Mouse (Mus musculus): Measurements from ENCODE around the gene Fsd1. TPM values are rescaled to one million over a fixed set of nuclear protein-coding genes. Genes with fewer than 3 reads are reported as not detected.

Fsd1 gene
- polyA plus RNA-seq, 2 experiments: 14.2 to 27.5 TPM

- Histone ChIP-seq H3K36me3 (ENCODE audit: control insufficient read depth, insufficient read depth, low read length) (peaks cover 8% of the 10 kb centered on the region), H3K4me1 (ENCODE audit: control insufficient read depth, insufficient read depth, low read length) (peaks cover 14% of the 10 kb centered on the region), H3K4me2 (replicated peaks; ENCODE audit: low read depth, low read length, severe bottlenecking) (no peak overlapping the region), H3K27ac (replicated peaks; ENCODE audit: low read depth, low read length) (no peak overlapping the region), H3K4me3 (replicated peaks; ENCODE audit: low read length) (no peak overlapping the region), H3K27me3 (ENCODE audit: control insufficient read depth, insufficient read depth, low read length) (no peaks in the 10 kb centered on the region), H3K9me3 (ENCODE audit: control insufficient read depth, low read length) (no peaks in the 10 kb centered on the region), H3K9ac (ENCODE audit: low read depth, low read length, severe bottlenecking) (no peak overlapping the region)
- DNase-seq (ENCODE audit: low spot score): no peak
- WGBS: 45% methylated on average over 10 of the region's 10 CpGs
- no peak for TF ChIP-seq POLR2A (IDR thresholded peaks at IDR 0.05; ENCODE audit: borderline replicate concordance, extremely low read depth, insufficient read depth, insufficient read length)
- ATAC-seq (ENCODE audit: low FRiP score, low read depth): no peak
Observed at GRCm38 (mm10) chr17:56006956-56007355, 20.6 kb downstream of the Fsd1 start.

- no peaks in the 10 kb centered on the region for H3K9me3 ChIP-seq (ENCODE audit: control insufficient read depth, low read length)
- 31% methylated on average over 13 of the region's 14 CpGs for WGBS
- peak overlapping the region; percentile 40; the same call in 1 of the 2 replicates for H3K9ac ChIP-seq (ENCODE audit: low read depth, low read length, severe bottlenecking)
- DNase-seq (ENCODE audit: low spot score): no peak
- no peak for TF ChIP-seq POLR2A (IDR thresholded peaks at IDR 0.05; ENCODE audit: borderline replicate concordance, extremely low read depth, insufficient read depth, insufficient read length)
- peak overlapping the region; percentile 72; the same call in 1 of the 2 replicates for H3K27ac ChIP-seq (replicated peaks; ENCODE audit: low read depth, low read length)
- H3K4me2 ChIP-seq (replicated peaks; ENCODE audit: low read depth, low read length, severe bottlenecking): peak overlapping the region; percentile 100
- peaks cover 14% of the 10 kb centered on the region for H3K36me3 ChIP-seq (ENCODE audit: control insufficient read depth, insufficient read depth, low read length)
- ATAC-seq (ENCODE audit: low FRiP score, low read depth): no peak; the same call in 1 of the 2 replicates
- H3K4me1 ChIP-seq (ENCODE audit: control insufficient read depth, insufficient read depth, low read length): peaks cover 14% of the 10 kb centered on the region
- peak overlapping the region; percentile 82 for H3K4me3 ChIP-seq (replicated peaks; ENCODE audit: low read length)
- no peaks in the 10 kb centered on the region for H3K27me3 ChIP-seq (ENCODE audit: control insufficient read depth, insufficient read depth, low read length)
Observed at GRCm38 (mm10) chr17:56007444-56008355, 21.4 kb downstream of the Fsd1 start.

- peak overlapping the region; percentile 82 for H3K4me3 ChIP-seq (replicated peaks; ENCODE audit: low read length)
- H3K9me3 ChIP-seq (ENCODE audit: control insufficient read depth, low read length): no peaks in the 10 kb centered on the region
- TF ChIP-seq POLR2A (IDR thresholded peaks at IDR 0.05; ENCODE audit: borderline replicate concordance, extremely low read depth, insufficient read depth, insufficient read length): no peak
- H3K27ac ChIP-seq (replicated peaks; ENCODE audit: low read depth, low read length): peak overlapping the region; percentile 85
- H3K9ac ChIP-seq (ENCODE audit: low read depth, low read length, severe bottlenecking): peak overlapping the region; percentile 72
- DNase-seq (ENCODE audit: low spot score): peak; percentile 99
- ATAC-seq (ENCODE audit: low FRiP score, low read depth): peak; percentile 94
- WGBS: 2% methylated on average over 21 of the region's 21 CpGs
- H3K4me2 ChIP-seq (replicated peaks; ENCODE audit: low read depth, low read length, severe bottlenecking): peak overlapping the region; percentile 100
- H3K36me3 ChIP-seq (ENCODE audit: control insufficient read depth, insufficient read depth, low read length): peaks cover 20% of the 10 kb centered on the region
- peaks cover 14% of the 10 kb centered on the region for H3K4me1 ChIP-seq (ENCODE audit: control insufficient read depth, insufficient read depth, low read length)
- no peaks in the 10 kb centered on the region for H3K27me3 ChIP-seq (ENCODE audit: control insufficient read depth, insufficient read depth, low read length)
Observed at GRCm38 (mm10) chr17:56008356-56009087, 22.2 kb downstream of the Fsd1 start.

GRCm38 (mm10) chr17:56009088-56009961 is 23.0 kb downstream of the Fsd1 start:
- peaks cover 14% of the 10 kb centered on the region for H3K4me1 ChIP-seq (ENCODE audit: control insufficient read depth, insufficient read depth, low read length)
- peak overlapping the region; percentile 72 for H3K9ac ChIP-seq (ENCODE audit: low read depth, low read length, severe bottlenecking)
- no peaks in the 10 kb centered on the region for H3K9me3 ChIP-seq (ENCODE audit: control insufficient read depth, low read length)
- TF ChIP-seq POLR2A (IDR thresholded peaks at IDR 0.05; ENCODE audit: borderline replicate concordance, extremely low read depth, insufficient read depth, insufficient read length): peak; percentile 98
- ATAC-seq (ENCODE audit: low FRiP score, low read depth): peak; percentile 87
- H3K4me2 ChIP-seq (replicated peaks; ENCODE audit: low read depth, low read length, severe bottlenecking): peak overlapping the region; percentile 100
- H3K27ac ChIP-seq (replicated peaks; ENCODE audit: low read depth, low read length): peak overlapping the region; percentile 85
- peaks cover 23% of the 10 kb centered on the region for H3K36me3 ChIP-seq (ENCODE audit: control insufficient read depth, insufficient read depth, low read length)
- WGBS: 2% methylated on average over 51 of the region's 62 CpGs
- no peaks in the 10 kb centered on the region for H3K27me3 ChIP-seq (ENCODE audit: control insufficient read depth, insufficient read depth, low read length)
- peak overlapping the region; percentile 82 for H3K4me3 ChIP-seq (replicated peaks; ENCODE audit: low read length)
- DNase-seq (ENCODE audit: low spot score): peak; percentile 91

Measured in limb, embryonic 14.5 days (tissue).